Mouse (Mus musculus) A20 (cell line): ENCODE measurements around the gene Nkpd1.
A peak's percentile ranks its signal among the peaks of the same experiment; 100 is the strongest.
"Not testable (repeated sequence)": the region's sequence is repeated elsewhere in the genome, so short reads cannot be mapped to it uniquely, and the experiment has no call there.

Experiments
- DNase-seq: peaks from one replicate; pipeline ENCODE4 v3.0.0-alpha.2; 2011; ENCODE audit warnings: low read depth, low spot score

Nkpd1 gene

DNA sequence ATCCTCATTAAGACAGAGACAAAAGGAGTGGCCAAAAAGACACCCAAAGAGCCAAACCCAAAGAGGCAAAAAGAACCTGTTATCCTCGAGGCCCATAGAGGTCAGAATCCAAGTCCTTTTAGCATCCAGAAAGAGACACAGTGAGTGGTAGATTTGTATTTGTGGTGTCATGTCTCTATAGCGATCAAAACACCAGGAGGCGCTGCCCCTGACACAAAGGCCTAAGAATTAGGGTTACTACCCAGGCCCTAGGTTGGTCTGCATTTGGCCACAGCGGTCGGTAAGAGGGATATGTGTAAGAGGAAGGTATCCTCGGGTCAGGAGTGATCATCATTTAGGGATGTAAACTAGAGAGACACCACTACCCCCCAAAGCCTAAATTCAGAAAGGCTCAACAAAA lies 11.3 kb upstream of the Nkpd1 start:
- DNase-seq = peak; percentile 81

DNA sequence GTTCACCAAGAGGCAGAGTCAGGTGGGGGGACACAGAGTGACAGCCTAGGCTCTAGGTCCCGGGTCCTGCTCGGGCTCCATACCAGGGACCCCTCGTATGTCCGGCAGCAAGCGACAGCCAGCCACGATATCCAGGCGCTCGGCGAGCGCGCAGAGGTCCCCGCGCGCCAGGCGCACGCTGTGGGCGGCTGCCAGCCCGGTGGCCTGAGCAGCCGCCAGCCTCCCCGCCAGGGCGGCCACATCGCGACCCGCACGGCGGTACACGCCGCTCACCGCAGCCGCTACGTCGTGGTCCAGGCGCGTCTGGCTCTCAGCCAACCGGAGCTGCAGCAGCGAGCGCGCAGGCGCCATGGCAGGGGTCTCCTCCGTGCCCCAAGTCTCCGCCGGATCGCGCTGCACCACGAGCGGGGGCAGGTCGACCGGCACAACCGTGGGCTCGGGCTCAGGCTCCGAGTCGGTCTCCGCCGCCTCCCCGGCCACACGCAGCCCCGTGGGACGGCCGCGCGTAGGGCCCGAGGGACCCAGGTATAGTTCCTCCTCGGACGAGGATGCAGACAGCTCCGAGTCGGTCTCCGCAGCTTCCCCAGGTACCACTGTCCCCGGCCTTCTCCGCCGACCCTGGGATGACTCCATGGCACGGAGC lies 10.5 kb upstream of the Nkpd1 start:
- peak; percentile 85 for DNase-seq

DNA sequence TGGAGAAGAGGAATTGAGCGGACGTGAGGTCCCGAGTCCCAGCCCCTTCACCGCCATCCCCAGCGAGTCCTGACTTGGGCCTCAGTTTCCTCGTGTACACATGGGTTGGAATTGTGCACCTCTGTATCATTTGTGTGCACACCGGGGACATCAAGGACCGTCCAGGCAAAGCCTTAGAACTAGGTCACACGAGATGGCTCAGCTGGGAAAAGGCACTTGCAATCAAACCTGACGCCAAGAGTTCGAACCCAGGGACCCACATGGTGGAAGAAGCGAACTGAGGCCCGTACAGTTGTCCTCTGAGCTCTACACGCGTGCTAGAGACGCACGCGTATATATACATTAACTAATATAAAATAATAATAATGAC lies 10.0 kb upstream of the Nkpd1 start:
- no peak for DNase-seq

DNA sequence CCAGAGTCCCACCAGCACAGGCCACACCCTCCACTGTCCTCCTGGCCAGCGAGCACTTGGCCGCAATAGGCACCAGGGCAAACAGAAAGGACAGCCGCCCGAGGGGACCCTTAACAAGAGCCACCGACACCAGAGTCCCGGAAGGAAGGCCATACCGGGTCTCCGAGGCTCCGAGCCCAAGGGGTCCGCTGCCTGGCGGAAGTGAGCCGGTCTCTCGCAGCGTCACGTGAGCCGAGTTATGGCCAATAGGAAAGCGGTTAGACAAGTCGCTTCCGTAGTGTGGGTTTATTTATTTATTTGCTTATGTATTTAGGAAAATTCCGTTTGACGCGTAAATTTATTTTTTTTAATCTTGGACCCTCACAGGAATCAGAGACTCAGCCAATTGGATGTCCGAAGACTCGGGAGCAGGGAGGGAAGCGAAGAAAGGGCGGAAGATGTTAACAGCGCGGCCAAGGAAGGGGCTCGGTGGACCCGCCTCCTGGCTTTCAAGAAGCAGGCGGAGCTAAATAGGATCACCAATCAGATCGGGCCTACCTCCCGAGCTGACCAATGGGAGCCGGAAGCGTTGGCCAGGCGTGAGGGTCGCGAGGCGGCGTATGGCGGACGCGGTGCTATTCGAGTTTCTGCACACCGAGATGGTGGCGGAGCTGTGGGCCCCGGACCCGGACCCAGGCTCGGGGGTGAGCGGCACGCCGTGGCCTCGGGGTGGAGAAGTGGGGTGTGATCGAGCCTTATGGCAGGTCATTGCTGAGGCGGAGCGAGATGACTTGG lies 9.3 kb upstream of the Nkpd1 start, which contains the start of the genes Bloc1s3 and Trappc6a:
TSS of gene Bloc1s3 (minus strand) at position 218 of the 774 bp plus-strand sequence.
TSS of gene Trappc6a (plus strand) at position 246 of the 774 bp plus-strand sequence.
- DNase-seq = peak; percentile 98

DNA sequence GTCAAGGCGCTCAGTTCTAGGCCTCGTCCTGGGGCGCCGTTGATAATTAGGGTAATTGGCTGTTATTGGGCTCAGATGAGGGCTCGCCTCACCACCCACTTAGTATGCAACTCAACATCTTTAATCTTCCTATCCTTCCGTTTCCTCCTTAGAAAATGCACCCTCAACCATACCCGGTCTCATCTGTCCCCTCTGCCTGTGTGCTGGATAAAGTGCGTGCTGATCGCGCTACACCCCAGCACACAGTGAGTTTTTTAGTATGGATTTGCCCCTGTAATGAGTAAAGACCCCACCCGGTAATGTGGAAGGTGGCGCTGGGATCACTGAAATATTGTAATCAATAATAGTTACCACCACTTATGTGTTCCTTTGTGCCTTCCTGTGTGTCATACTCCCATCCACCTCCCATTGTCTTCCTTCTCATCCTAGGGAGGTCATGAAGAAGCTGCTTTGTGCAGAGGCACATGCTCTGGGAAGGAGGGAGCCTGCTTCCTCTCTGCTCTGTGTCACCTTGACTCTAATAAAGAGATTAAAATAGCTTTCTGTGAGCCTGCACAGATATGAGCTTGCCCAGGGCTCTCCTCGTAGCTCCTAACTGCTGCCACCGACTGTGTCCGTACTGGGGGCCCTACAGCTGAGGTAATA lies 8.6 kb upstream of the Nkpd1 start:
- peak; percentile 54 for DNase-seq

DNA sequence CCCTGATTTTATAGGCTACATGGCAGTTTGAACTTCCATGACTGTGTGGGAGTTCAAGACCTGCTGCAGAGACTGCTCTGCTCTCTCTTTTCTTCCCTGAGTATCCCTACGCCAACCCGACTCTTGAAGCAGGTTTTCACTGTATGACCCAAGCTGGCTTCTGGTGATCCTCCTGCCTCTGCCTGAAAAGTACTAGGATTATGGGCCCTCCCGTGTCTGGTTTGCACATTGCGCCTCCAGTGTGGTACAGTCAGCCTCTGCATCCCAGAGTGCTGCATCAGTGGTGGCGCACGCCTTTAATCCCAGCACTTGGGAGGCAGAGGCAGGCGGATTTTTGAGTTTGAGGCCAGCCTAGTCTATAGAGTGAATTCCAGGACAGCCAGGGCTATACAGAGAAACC lies 7.9 kb upstream of the Nkpd1 start:
- DNase-seq = peak; percentile 28

DNA sequence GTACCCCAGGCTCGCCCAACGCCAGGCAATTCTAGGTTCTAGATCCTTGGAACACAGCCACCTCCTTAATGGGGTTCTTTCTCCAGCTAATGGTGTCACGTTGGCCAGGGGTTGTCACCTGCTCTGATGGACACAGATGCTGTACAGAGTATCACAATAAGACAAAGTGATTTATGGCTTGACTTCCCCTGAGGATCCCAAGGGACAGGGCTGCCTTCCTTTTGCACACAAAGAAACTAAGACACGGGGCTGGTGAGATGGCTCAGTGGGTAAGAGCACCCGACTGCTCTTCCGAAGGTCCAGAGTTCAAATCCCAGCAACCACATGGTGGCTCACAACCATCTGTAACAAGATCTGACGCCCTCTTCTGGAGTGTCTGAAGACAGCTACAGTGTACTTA lies 5.7 kb upstream of the Nkpd1 start:
- not testable (repeated sequence) for DNase-seq

DNA sequence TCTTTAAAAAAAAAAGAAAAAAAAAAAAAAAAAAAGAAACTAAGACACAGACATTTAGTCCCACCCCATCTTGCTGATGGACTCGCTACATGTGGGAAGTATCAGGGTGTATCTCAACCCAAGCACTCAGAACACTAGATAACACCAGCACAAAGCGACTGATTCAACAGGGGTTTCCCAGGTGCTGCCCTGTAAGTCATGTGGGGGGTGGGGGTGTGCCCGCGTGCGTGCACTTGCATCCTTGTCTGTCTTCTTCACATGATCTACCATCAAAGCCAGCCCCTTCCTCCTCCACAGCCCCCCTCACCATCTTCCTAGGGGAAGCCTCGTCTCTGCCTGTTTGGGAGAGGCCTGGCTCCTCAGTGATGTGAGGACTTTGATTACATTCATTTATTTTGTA lies 5.3 kb upstream of the Nkpd1 start:
- no peak for DNase-seq

DNA sequence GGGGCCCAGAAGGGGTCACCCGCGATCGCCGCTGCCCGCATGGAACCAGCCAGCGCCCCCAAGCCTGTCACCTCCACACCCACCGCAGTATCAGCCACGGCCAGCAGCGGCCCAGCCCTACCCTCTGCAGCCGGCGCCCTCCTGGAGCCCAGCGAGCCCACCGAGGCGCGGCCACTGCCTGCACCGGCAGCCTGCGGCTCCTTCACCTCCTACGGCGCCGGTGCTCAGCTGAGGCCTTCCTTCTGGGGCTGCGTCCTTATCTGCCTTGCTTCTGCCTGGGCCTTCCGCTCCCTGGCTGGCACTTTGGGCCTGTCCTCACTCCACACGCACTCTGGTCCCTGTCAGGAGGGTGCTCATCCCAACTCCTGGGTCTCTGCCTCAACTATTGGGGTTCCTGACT lies 2.4 kb downstream of the Nkpd1 start:
- DNase-seq = no peak

DNA sequence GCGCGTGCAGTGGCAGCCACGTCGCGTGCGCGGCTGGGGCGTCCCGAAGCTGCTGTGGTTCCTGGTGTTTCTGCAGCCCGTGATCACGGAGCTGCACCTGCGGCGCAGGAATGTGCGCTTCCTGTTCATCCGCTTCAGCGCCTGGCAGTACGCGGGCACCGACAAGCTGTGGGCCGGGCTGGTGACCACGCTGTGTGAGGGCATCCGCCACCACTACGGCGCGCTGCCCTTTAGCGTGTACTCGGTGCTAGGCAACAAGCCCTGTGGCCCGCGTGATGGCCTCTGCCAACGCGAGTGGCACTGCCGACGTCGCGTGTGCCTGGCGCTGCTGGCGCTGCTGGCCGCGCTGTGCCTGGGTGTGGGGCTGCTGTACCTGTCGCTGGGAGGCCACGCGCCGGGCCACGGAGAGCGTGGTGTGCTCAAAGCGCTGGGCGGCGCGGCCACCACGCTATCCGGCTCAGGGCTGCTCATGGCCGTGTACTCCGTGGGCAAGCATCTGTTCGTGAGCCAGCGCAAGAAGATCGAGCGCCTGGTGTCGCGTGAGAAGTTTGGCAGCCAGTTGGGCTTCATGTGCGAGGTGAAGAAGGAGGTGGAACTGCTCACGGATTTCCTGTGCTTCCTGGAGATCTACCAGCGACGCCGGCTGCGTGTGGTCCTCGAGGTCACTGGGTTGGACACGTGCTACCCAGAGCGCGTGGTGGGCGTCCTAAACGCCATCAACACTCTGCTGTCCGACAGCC lies 5.5 kb downstream of the Nkpd1 start:
- no peak for DNase-seq

DNA sequence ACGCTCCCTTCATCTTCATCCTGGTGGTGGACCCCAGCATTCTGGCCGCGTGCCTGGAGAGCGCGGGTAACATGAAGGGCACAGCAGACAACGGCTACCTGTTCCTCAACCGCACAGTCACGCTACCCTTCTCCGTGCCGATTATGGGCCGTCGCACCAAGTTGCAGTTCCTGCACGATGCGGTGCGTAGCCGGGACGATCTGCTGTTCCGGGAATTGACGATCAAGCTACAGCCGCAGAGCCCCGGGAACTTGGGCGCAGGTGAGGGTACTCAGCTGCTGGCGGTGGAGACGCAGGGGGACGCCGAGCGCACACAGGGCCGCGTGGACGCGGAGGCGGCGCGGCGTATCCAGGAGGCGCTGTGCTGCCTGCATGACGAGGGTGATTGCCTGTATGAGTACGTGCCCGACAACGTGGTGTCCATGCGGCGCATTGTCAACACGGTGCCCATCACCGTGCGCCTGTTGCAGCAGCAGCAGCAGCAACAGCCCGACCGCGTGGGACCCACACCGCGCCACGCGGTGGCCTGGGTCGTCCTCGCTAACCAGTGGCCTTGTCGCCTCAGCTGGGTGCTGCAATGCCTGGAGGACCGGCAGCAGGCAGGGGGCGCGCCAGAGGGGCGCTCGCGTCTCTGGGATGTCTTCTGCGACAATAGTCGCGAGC lies 6.2 kb downstream of the Nkpd1 start:
- DNase-seq = no peak

DNA sequence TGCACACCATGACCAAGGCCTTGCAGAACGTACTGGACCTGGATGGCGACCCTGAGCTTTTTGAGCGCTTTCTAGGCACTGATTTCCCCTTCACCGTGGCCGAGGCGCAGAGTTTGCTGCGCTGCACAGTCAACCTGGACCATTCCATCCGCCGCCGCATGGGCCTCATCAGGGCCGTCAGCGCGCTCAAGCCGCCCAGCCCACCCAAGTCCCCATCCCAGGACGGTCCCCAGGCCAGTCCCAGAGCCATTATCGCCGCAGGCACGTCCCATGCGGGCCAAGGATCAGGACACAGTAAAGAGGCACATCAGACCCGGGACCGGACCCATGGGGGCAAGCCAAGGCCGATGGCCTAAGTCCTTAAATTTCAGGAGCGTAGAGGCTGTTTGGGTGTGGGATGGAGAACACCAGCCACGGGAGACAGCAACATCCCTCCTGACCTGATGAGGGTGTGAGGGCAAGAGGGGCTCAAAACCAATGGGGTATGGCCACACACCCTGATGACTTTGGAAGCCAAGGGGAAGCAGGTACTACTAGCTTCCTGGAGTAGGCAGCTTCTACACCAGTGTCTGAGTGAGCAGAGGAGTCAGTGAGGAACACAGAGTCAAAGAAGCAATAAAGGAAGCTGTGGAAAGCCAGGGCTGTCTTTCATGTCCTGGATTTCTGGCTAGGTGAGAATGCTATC lies 6.9 kb downstream of the Nkpd1 start:
- no peak for DNase-seq

DNA sequence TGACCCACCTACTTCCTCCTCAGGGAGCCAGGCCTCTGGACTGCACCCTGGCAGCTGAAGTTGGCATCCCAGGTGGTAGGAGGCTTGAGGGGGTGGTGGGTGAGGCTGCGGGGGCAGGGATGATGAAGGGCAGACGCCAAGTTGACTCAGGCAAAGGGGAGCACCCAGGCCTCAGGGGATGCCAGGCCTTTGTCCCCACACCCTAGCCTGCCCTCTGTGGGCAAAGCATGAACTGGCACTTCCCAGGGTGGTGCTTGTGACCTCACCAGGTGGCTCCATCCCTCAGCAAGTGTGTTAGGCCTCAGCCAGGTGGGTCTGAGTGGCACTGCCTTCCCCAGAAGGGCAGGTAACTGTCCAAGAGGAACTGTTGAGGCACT lies 7.5 kb downstream of the Nkpd1 start:
- DNase-seq = no peak

DNA sequence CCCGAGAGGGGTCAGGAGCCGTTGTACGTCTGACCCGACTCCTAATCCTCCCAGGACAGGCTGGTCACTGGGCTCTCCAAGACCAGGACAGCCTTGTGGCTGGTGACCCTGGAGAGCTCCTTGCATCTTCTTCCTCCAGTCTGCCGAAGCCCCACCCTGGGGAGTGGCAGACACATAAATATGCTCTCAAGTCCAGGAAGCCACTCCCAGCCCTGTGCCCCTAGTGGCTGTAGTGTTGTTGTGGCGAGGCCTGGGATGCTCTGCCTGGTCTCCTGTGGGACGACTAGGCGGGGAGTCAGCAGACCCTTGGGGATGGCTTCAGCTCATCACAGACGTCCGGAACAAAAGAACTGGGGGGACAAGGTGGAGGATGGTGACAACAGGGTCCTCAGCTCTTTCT lies 13.4 kb downstream of the Nkpd1 start:
- DNase-seq = no peak

DNA sequence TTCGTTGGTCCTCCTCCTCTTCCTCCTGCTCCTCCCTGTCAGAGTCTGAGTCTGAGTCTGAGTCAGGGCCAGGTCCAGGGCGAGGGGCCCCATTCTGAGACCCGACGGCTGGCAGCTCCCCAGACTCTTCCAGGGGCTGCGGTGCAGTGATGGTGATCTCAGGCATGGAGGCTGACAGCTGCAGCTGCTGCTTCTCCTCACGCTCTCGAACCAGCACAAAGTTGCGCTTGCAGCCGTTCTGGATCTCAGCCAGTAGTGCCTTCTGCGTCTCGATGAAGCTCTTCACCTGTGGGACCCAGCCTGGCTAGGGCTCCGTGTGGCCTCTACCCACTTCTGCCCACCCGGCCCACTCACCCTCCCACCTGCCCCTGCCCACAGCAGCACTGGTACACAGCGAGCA lies 14.6 kb downstream of the Nkpd1 start:
- DNase-seq = no peak

DNA sequence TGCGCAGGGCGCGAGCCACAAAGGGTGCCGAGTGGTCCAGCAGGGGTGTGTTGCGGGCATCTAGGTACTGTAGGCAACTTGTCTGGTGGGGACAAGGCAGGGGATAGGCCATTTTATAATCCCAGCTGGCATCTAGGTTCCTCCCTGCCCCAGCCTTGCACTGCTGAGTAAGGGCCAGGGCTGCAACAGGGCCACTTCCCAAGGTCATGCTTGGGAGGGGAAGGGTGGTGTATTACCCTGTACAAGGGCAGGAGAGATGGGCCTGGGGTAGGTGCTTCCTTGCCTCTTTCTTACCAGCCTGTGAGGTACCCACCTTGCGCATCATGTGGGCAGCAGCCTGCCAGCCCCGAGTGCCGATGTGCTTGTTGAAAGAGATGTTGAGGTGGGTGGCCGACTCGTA lies 17.0 kb downstream of the Nkpd1 start:
- DNase-seq = no peak

DNA sequence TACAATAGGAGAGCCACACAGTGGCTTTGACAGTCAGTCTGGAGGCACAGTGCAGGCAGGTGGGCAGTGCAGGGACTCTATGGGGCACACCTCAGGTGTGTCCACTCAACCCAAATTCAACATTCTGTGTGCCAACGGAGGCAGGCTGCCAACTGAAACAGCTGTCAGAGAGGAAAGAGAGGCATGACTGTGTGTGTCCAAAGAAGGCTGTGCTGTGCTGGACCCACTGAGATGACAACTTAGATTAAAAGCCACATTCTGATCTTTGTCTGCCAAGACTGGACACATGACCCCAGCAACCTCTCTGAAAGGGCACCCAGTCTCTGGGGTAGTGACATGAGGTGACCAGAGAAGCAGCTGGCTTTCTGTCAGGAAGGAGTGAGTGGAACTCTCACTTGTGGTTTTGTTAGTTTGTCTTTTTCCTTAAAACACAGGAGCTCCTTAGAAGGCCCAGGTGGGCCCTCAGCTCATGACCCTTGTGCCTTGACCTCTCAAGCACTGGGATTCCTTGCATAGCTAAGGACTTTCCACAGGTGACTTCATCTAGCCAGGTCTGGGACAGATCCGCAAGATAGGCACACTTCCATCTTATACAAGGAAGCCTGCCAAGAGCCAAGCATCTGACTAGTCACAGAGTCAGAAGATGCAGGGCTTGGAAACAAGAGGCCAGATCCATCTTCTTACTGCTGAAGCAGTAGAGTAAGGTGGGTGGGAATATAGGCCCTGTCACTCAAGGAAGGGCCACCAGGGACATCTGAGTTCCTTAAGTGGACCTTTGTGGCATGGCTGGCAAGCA lies 23.3 kb downstream of the Nkpd1 start:
- no peak for DNase-seq

DNA sequence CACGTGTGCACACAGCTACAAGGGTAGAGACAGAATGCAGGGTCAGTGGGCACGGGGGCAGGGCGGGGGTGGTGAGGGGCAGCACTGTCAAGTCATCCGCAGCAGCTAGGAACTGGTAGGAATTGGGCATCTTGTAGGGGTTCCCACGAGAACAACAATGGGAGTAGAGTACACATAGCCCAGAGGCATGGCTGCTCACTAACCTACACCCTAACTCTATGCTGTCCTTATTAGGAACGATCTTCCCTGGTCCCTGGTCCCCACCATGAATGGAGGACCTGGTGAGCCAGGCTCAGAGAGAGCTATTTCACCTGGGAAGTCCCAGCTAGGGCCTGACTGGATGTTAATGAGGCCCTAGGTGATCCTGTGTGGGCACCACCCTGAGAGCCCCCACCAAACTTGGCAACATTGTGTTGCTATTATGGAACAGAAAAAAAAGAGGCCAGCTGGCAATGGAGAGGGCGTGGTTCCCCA lies 24.1 kb downstream of the Nkpd1 start:
- no peak for DNase-seq

DNA sequence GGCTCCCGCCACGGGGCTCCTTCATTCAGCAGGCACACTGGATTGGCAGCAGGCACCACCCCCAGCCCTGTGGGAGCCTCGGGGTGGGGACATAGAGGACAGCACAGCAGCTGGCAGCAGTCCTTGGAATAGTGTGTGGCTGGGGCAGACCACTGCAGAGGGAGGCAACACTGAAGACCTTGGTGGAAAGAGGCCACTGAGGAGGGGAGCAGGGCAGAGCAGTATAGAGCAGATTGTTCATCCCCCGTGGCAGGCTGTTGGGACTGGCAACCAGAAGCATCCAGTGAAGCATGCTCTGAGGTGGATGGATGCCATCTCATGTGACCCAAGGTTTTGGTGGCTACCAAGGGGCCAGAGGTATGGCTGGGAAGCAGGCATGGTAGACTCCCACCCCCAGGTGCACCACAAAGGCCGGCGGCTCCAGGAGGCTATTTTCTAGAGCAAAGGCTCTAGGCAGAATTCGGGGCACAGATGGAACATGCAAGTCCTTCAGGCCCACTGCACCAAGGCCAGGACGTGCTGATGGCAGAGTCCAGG lies 24.6 kb downstream of the Nkpd1 start:
- DNase-seq = no peak

DNA sequence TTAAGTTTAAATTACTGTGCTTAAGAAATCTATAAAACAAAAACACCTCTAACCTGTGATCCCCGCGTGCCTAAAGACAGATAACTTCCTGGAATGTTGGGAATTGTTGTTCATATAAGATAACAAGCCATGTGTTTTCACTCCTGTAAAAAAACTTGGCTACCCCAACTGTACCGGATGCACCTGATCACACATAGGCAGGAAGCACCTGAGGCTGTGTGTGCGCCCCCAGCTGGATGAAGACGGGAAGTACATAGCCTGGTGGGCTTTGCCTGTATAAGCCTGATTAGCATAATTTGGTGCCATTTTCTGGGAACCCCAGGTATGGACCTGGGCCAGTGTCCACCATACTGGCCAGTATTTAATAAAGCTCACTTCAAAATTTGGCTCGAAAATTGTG lies 25.9 kb downstream of the Nkpd1 start:
- peak; percentile 77 for DNase-seq
